Mouse (Mus musculus) hindbrain, embryonic 10.5 days (tissue): Measurements from ENCODE around the gene Zc3h13. TPM values are rescaled to one million over a fixed set of nuclear protein-coding genes. Genes with fewer than 3 reads are reported as not detected.

Experiments
- DNase-seq: peaks from one replicate; pipeline ENCODE4 v3.0.0-alpha.2; 2017; ENCODE audit warnings: low spot score
- H3K27ac ChIP-seq: fragments of 300-500 bp; sonication (generic); 2 replicates; pipeline ENCODE4 v1.5.1; 2016; ENCODE audit warnings: mild to moderate bottlenecking, moderate library complexity
- H3K27me3 ChIP-seq: fragments of 300-500 bp; sonication (generic); 2 replicates; pipeline ENCODE4 v1.6.1; 2016; ENCODE audit warnings: mild to moderate bottlenecking; ENCODE audit not compliant: poor library complexity, insufficient read depth, severe bottlenecking
- H3K36me3 ChIP-seq: fragments of 300-500 bp; sonication (generic); 2 replicates; pipeline ENCODE4 v1.6.1; 2016; ENCODE audit warnings: mild to moderate bottlenecking, moderate library complexity
- H3K4me1 ChIP-seq: fragments of 300-500 bp; sonication (generic); replicated peaks from 2 replicates; pipeline ENCODE4 v1.6.1; 2016; ENCODE audit warnings: mild to moderate bottlenecking
- H3K4me3 ChIP-seq: fragments of 300-500 bp; sonication (generic); 2 replicates; pipeline ENCODE4 v1.5.1; 2016; ENCODE audit warnings: mild to moderate bottlenecking, moderate library complexity
- H3K9me3 ChIP-seq: fragments of 300-500 bp; sonication (generic); 2 replicates; pipeline ENCODE4 v1.6.1; 2016; ENCODE audit warnings: mild to moderate bottlenecking, moderate library complexity
- WGBS: fragments of 180-500 bp; shearing (Covaris S2); methylation state at CpG from one replicate; pipeline ENCODE4 v1.1.7; 2016; 5-methylcytosine and 5-hydroxymethylcytosine counted together
- polyA plus RNA-seq: library from polyadenylated mRNA; unstranded; fragments of >200 nt; fragmentation: Nextera tagmentation; extraction: Ambion mirVana; gene quantifications from 2 replicates; pipeline ENCODE4 v1.2.1, GENCODE M21; 2016

Gene Zc3h13
- polyA plus RNA-seq, 1 experiment from 2014 or later: 32.2 TPM

GRCm38 (mm10) chr14:75337884-75338283 is 53.7 kb downstream of the Zc3h13 start:
- 90% methylated on average over 2 of the region's 2 CpGs for WGBS
- Histone ChIP-seq H3K4me3 (no peak overlapping the region), H3K27me3 (no peaks in the 10 kb centered on the region), H3K36me3 (peaks cover 72% of the 10 kb centered on the region), H3K9me3 (no peaks in the 10 kb centered on the region), H3K27ac (no peak overlapping the region), H3K4me1 (no peaks in the 10 kb centered on the region)
- DNase-seq: no peak

- Histone ChIP-seq H3K27ac (no peak overlapping the region), H3K36me3 (peaks cover 42% of the 10 kb centered on the region), H3K4me3 (no peak overlapping the region), H3K9me3 (no peaks in the 10 kb centered on the region), H3K27me3 (no peaks in the 10 kb centered on the region), H3K4me1 (no peaks in the 10 kb centered on the region)
- no peak for DNase-seq
- WGBS: 88% methylated on average over 5 of the region's 5 CpGs
These were observed 61.9 kb downstream of the Zc3h13 start for GRCm38 (mm10) chr14:75346041-75346440.

- H3K9me3 ChIP-seq: no peaks in the 10 kb centered on the region
- no peaks in the 10 kb centered on the region for H3K27me3 ChIP-seq
- H3K4me3 ChIP-seq: no peak overlapping the region
- DNase-seq: no peak
- no peaks in the 10 kb centered on the region for H3K4me1 ChIP-seq
- no peaks in the 10 kb centered on the region for H3K36me3 ChIP-seq
- 66% methylated on average over 4 of the region's 4 CpGs for WGBS
- H3K27ac ChIP-seq: no peak overlapping the region
These were observed 67.5 kb downstream of the Zc3h13 start for GRCm38 (mm10) chr14:75351626-75352025.

GRCm38 (mm10) chr14:75363316-75363715 is 79.1 kb downstream of the Zc3h13 start:
- H3K27me3 ChIP-seq: no peaks in the 10 kb centered on the region
- no peaks in the 10 kb centered on the region for H3K36me3 ChIP-seq
- H3K27ac ChIP-seq: no peak overlapping the region
- WGBS: 46% methylated on average over 6 of the region's 6 CpGs
- peaks cover 8% of the 10 kb centered on the region for H3K4me1 ChIP-seq
- DNase-seq: peak; percentile 4
- H3K4me3 ChIP-seq: no peak overlapping the region
- H3K9me3 ChIP-seq: no peaks in the 10 kb centered on the region

- Histone ChIP-seq H3K27me3 (no peaks in the 10 kb centered on the region), H3K36me3 (no peaks in the 10 kb centered on the region), H3K4me3 (no peak overlapping the region), H3K4me1 (peaks cover 12% of the 10 kb centered on the region), H3K9me3 (no peaks in the 10 kb centered on the region), H3K27ac (no peak overlapping the region)
- DNase-seq: no peak
- WGBS: 85% methylated on average over 9 of the region's 9 CpGs
These were observed 81.3 kb downstream of the Zc3h13 start for GRCm38 (mm10) chr14:75365301-75366035.

GRCm38 (mm10) chr14:75366741-75367140 is 82.6 kb downstream of the Zc3h13 start:
- H3K27me3 ChIP-seq: no peaks in the 10 kb centered on the region
- WGBS: 32% methylated on average over 11 of the region's 11 CpGs
- peak; percentile 50 for DNase-seq
- H3K36me3 ChIP-seq: no peaks in the 10 kb centered on the region
- no peaks in the 10 kb centered on the region for H3K9me3 ChIP-seq
- no peak overlapping the region for H3K27ac ChIP-seq
- peaks cover 12% of the 10 kb centered on the region for H3K4me1 ChIP-seq
- H3K4me3 ChIP-seq: no peak overlapping the region

GRCm38 (mm10) chr14:75367503-75367902 is 83.3 kb downstream of the Zc3h13 start:
- Histone ChIP-seq H3K27ac (no peak overlapping the region), H3K4me3 (no peak overlapping the region), H3K36me3 (no peaks in the 10 kb centered on the region), H3K4me1 (peaks cover 12% of the 10 kb centered on the region), H3K9me3 (no peaks in the 10 kb centered on the region), H3K27me3 (no peaks in the 10 kb centered on the region)
- no peak for DNase-seq
- 44% methylated on average over 3 of the region's 3 CpGs for WGBS

GRCm38 (mm10) chr14:75369880-75370279 is 85.7 kb downstream of the Zc3h13 start:
- Histone ChIP-seq H3K27me3 (no peaks in the 10 kb centered on the region), H3K4me1 (0 out of 2 replicates have a peak, but pooled peaks cover 4% of the 10 kb centered on the region), H3K9me3 (no peaks in the 10 kb centered on the region), H3K36me3 (no peaks in the 10 kb centered on the region), H3K27ac (no peak overlapping the region), H3K4me3 (no peak overlapping the region)
- no peak for DNase-seq
- 59% methylated on average over 5 of the region's 5 CpGs for WGBS

GRCm38 (mm10) chr14:75375006-75375598 is 90.9 kb downstream of the Zc3h13 start:
- DNase-seq: no peak
- H3K4me3 ChIP-seq: no peak overlapping the region
- H3K4me1 ChIP-seq: peaks cover 16% of the 10 kb centered on the region; the same call in 1 of the 2 replicates
- H3K27ac ChIP-seq: no peak overlapping the region
- H3K36me3 ChIP-seq: no peaks in the 10 kb centered on the region
- 74% methylated on average over 11 of the region's 11 CpGs for WGBS
- H3K27me3 ChIP-seq: peaks cover 7% of the 10 kb centered on the region; the same call in 1 of the 2 replicates
- no peaks in the 10 kb centered on the region for H3K9me3 ChIP-seq

GRCm38 (mm10) chr14:75376256-75376655 is 92.1 kb downstream of the Zc3h13 start:
- peaks cover 15% of the 10 kb centered on the region; the same call in 1 of the 2 replicates for H3K4me1 ChIP-seq
- 44% methylated on average over 2 of the region's 2 CpGs for WGBS

GRCm38 (mm10) chr14:75377612-75378011 is 93.4 kb downstream of the Zc3h13 start:
- Histone ChIP-seq H3K4me1 (peaks cover 15% of the 10 kb centered on the region; the same call in 1 of the 2 replicates), H3K9me3 (no peaks in the 10 kb centered on the region), H3K27me3 (peaks cover 7% of the 10 kb centered on the region; the same call in 1 of the 2 replicates), H3K36me3 (no peaks in the 10 kb centered on the region), H3K27ac (no peak overlapping the region), H3K4me3 (no peak overlapping the region)
- DNase-seq: peak; percentile 31
- 51% methylated on average over 7 of the region's 7 CpGs for WGBS

More at GRCm38 (mm10) chr14:75376256-75376655, 92.1 kb downstream of the Zc3h13 start:
- no peak overlapping the region for H3K4me3 ChIP-seq
- no peaks in the 10 kb centered on the region for H3K9me3 ChIP-seq
- no peak for DNase-seq
- H3K36me3 ChIP-seq: no peaks in the 10 kb centered on the region
- H3K27me3 ChIP-seq: peaks cover 7% of the 10 kb centered on the region; the same call in 1 of the 2 replicates
- H3K27ac ChIP-seq: no peak overlapping the region
